Mouse (Mus musculus): Measurements from ENCODE around the gene Yif1a. TPM values are rescaled to one million over a fixed set of nuclear protein-coding genes. Genes with fewer than 3 reads are reported as not detected.

Yif1a gene
- total RNA-seq (2022): 10 to 100 TPM; 25.3 to 31.3 (median 28.6) TPM

DNA sequence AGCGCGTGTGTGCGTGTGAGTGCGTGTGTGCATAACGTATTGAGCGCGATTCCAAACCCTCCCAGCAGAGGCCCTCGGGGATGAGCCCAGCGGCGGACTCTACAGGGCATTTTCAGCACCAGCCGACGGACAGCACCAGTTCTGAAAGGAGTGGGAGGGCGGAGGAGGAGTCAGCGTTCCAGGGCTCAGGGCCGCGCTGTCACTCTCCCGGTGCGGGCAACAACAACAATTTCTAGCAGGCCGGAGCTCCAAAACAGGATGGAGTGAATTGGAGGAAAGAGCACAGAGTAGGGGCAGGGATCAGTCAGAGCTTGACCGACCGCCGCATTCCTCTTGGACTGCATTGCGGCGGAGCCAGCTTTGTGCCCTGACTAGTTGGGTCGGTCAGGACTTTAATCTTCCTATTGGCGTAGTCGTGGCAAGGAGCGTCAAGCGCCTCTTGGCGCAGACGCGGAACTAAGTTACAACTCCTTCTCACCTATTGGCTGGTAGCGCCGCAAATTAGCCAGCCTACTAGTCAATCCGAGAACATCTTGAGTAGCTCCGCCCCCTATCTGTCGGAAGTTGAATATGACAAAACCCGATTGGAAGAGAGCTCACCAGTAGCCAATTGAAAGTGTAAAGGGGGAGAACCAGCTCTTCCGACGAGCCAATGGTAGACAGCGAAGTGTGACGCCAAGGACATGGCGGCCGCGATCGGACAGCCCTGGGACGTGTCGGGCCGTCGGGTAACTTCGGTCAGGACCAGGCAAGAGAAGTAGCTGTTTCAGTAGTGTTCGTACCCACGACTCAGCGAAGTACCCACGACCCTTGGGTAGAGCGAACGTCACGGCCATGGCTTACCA is at the start of gene Yif1a:
TSS of gene Yif1a (plus strand) at position 655 of the 845 bp plus-strand sequence.
- peak; percentile 80 to 99 for DNase-seq (ENCODE audit: low spot score in 2 of 2)

GRCm38 (mm10) chr19:5038709-5039156 is 49.6 kb upstream of the Yif1a start, which contains the start of the genes B4gat1 and AC124502.3:
Gene B4gat1 (plus strand): TSS chr19:5038826.
Gene AC124502.3 (plus strand): TSS chr19:5038891.
- peak; percentile 70 to 89 for DNase-seq (ENCODE audit: low spot score in 2 of 2)

GRCm38 (mm10) chr19:5039301-5040114 is 48.8 kb upstream of the Yif1a start:
- peak in 1 of 2 experiments; percentile 28 for DNase-seq (ENCODE audit: low spot score in 2 of 2)

DNA sequence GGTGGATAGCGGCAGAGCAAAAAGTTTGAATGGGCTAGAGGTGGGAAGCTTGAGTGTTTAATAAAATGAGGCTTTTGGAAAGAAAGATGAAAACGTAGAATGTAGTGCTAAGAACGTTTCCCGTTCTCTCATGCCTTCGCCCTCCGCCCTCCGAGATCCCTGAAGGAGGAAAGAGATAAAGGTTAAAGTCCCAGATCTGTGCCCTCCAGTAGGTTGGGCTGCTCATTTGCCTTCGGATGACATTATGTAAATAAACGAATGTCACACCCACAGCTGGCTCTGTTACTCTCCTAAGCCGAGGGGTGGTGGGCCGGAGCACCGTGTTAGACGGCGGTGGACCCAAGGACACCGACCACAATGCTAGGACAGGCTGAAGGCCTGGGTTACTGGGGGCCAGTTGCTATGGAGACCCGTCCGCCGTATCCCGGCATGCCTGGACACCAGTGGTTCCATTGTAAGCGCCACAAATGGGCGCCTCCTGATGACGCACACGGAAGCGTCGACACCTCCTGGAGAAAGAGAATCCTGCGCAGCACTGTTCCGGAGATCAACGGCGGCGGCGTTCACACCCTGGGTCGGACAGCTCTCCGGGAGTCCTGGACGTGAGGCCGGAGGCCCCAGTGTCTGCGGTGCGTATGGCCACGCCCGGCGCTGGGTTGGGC is 47.3 kb upstream of the Yif1a start, which contains the start of gene Brms1:
TSS of gene Brms1 (plus strand) at position 493 of the 662 bp plus-strand sequence.
- DNase-seq (ENCODE audit: low spot score in 2 of 2): peak; percentile 89 to 92

DNA sequence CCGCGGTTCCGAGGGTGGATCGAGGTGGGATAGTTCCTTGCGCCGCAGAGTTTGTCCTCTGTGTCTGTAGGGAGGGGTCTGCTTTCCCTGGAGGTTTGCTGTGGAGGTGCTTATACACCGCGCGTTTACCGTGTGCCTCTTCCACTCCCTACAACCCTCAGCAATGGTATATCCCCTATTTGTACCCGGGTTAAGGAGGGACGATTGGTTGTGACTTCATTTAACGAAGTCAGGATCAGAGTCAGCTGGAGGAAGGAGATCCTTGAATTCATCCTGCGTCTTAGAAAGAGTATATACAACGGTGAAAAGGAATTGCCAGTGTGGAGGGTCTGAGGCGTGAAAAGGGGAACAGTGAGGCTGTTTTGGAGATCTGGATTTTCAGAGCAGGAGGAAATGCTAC is 46.8 kb upstream of the Yif1a start:
- no peak for DNase-seq (ENCODE audit: low spot score in 2 of 2)

GRCm38 (mm10) chr19:5045531-5045930 is 42.8 kb upstream of the Yif1a start:
- no peak for DNase-seq (ENCODE audit: low spot score in 2 of 2)

DNA sequence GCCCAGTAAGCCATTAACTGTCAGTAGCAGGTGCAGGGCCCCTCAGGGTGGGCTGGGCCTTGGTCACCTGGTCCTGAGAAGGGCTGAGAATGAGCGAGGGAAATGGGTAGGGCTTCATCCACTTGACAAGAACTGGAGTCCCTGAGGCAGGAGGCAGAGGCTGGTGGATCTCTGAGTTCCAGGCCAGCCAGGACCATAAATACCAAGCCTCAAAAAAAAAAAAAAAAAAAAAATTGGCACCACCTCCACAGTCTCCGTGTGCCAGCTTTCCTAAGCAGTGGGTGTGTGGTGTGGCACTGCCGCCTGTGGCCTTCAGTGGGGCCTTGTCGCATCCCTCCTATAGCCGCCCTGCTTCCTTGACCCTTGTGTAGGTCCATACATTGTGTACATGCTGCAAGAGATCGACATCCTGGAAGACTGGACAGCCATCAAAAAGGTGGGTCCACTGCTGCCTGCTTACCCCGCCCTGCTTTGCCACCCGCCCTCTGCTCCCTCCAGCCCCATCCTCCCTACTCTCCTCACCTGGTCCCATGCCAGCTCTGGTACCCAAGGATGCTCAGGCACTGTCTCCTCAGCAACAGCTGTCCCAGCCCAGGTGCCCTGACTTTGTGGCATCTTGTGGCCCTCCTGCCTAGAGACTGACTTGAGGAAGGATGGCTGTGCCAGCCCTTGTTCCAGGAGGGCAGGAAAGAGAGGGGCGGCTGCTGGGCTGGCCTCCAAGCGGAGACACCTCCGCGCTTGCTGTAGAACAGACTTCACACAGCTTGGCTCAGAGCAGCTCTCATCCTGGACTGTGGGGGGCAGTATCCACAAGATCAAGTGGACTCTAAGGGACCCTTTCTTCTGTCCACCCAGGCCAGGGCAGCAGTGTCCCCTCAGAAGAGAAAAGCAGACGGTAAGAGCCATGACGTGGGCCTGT is 39.9 kb upstream of the Yif1a start:
- DNase-seq (ENCODE audit: low spot score in 2 of 2): peak; percentile 59 to 83

- no peak for DNase-seq (ENCODE audit: low spot score in 2 of 2)
Observed at GRCm38 (mm10) chr19:5049325-5049724, 39.0 kb upstream of the Yif1a start.

- DNase-seq (ENCODE audit: low spot score in 2 of 2): peak; percentile 64 to 90
Observed at GRCm38 (mm10) chr19:5050047-5050905, 38.1 kb upstream of the Yif1a start, which contains the start of gene Rin1. Gene Rin1 (plus strand): TSS chr19:5050481.

DNA sequence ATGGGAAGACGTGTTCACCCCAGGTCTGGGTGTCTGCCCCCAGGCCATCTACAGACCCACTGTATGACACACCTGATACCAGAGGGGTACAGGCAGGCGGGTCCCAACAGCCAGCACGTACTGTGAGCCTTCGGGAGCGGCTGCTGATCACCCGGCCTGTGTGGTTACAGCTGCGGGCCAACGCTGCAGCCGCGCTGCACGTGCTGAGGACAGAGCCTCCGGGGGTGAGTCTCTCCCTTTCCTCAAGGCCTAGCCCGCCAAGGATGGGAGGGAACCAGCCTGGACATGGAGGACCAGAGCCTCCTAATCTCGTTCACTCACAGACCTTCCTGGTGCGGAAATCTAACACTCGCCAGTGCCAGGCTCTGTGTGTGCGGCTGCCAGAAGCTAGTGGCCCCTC is 37.3 kb upstream of the Yif1a start:
- DNase-seq (ENCODE audit: low spot score in 2 of 2): no peak

- DNase-seq (ENCODE audit: low spot score in 2 of 2): peak in 1 of 2 experiments; percentile 32
Observed at GRCm38 (mm10) chr19:5051515-5051914, 36.8 kb upstream of the Yif1a start.

DNA sequence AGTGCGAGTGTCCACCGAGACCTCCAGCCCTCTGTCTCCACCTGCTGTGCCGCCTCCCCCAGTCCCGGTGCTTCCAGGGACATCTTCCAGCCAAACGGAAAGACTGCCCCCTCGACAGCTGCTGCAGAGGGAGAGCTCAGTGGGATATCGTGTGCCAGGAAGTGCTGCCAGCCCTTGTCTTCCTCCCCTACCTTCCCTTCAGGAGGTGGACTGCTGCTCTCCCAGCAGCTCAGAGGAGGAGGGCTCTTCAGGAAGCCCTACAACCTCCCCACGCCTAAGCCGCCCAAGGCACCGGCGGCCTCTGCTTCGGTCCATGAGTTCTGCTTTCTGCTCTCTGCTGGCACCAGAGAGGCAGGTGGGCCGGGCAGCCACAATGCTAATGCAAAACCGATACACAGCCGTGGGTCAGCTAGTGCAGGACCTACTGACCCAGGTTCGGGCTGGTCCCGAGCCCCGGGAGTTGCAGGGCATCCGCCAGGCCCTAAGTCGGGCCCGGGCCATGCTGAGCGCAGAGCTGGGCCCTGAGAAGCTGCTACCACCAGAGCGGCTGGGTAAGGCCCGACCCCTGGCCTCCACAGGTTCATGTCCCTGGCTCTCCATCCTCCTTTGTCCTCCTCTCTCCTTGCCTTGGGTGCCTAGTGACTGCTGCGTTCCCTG is 36.0 kb upstream of the Yif1a start:
- DNase-seq (ENCODE audit: low spot score in 2 of 2): peak; percentile 29 to 69

- DNase-seq (ENCODE audit: low spot score in 2 of 2): no peak
Observed at GRCm38 (mm10) chr19:5052853-5053252, 35.5 kb upstream of the Yif1a start.

DNA sequence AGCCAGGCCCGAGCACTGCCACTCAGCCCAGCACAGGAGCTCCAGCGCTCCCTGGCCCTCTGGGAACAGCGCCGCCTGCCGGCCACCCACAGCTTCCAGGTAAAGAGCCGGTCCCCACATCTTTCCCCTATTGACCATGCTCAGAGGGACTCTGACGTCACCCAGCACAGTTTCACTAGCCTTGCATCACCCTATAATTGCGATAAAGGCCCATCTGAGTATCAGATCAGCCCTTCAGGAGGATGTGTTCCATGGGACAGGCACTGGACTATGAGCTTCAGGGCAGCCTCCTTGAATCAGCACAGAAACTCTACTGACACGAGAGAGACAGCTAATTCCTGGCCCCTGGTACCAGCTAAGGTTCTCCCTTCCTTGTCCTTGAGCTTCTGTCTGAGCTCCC is 34.4 kb upstream of the Yif1a start:
- peak in 1 of 2 experiments; percentile 46 for DNase-seq (ENCODE audit: low spot score in 2 of 2)

- DNase-seq (ENCODE audit: low spot score in 2 of 2): peak in 1 of 2 experiments; percentile 30
Observed at GRCm38 (mm10) chr19:5056251-5056650, 32.1 kb upstream of the Yif1a start.

DNA sequence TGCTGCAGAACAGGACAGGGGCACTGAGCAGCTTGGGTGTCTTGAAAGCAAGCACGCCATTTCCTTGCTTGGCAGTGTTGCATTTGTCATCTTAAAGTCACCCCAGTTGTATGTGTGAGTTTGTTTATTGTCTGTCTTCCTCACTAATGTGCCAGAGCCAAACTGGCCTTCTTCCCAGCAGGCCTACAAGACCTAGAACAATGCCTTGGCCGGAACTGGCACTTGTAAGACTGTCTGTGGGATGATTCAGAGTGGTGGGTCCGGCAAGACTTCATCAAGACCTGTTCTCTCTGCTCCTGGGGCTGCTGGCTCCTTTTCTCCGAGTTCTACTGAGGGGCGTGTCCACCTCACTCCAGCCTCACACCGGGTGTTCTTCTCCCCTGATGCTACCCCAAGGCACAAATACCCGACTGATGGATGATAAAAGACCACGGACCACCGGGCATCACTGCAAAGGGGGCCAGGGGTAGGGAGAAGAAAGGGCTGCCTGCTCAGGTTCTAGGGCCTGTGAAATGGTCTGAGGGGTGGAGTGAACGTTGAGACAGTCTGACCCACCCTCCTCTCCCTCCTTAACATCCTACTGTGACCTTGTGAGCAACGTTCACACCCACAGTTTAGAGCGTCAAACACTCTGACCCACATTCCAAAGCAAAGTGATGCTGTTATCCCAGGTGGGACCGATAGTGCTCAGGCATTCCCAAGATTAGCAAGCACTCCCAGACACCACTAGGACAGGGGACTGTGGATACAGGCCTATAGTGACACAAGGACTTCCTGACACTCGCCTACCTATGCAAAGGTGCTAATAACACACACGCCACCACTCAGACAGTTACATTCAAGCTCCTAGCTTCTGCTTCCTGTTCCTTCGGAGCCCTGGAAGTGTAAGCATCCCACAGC is 30.2 kb upstream of the Yif1a start:
- DNase-seq (ENCODE audit: low spot score in 2 of 2): peak in 1 of 2 experiments; percentile 21
